Mouse (Mus musculus) heart, embryonic 10.5 days (tissue): ENCODE results near the gene Map7. TPM values are rescaled to one million over a fixed set of nuclear protein-coding genes. Genes with fewer than 3 reads are reported as not detected.

Experiments
- DNase-seq: peaks from one replicate; pipeline ENCODE4 v3.0.0-alpha.2; 2017; ENCODE audit warnings: low spot score
- H3K27ac ChIP-seq: fragments of 300-500 bp; sonication (generic); 2 replicates; pipeline ENCODE4 v1.5.1; 2016; ENCODE audit warnings: mild to moderate bottlenecking
- H3K27me3 ChIP-seq: fragments of 300-500 bp; sonication (generic); 2 replicates; pipeline ENCODE4 v1.6.1; 2016; ENCODE audit warnings: mild to moderate bottlenecking; ENCODE audit not compliant: poor library complexity, insufficient read depth, severe bottlenecking
- H3K36me3 ChIP-seq: fragments of 300-500 bp; sonication (generic); 2 replicates; pipeline ENCODE4 v1.6.1; 2016; ENCODE audit warnings: mild to moderate bottlenecking, moderate library complexity
- H3K4me1 ChIP-seq: fragments of 300-500 bp; sonication (generic); 2 replicates; pipeline ENCODE4 v1.6.1; 2016; ENCODE audit warnings: mild to moderate bottlenecking
- H3K4me3 ChIP-seq: fragments of 300-500 bp; sonication (generic); 2 replicates; pipeline ENCODE4 v1.5.1; 2016; ENCODE audit warnings: mild to moderate bottlenecking, moderate library complexity
- H3K9me3 ChIP-seq: fragments of 300-500 bp; sonication (generic); 2 replicates; pipeline ENCODE4 v1.6.1; 2016; ENCODE audit warnings: mild to moderate bottlenecking, moderate library complexity
- WGBS: fragments of 180-500 bp; shearing (Covaris S2); methylation state at CpG from one replicate; pipeline ENCODE4 v1.1.7; 2016; 5-methylcytosine and 5-hydroxymethylcytosine counted together
- polyA plus RNA-seq: library from polyadenylated mRNA; unstranded; fragments of >200 nt; fragmentation: Nextera tagmentation; extraction: Ambion mirVana; gene quantifications from 2 replicates; pipeline ENCODE4 v1.2.1, GENCODE M21; 2016

Map7 gene
- polyA plus RNA-seq, 1 experiment from 2014 or later: 3.8 TPM

DNA sequence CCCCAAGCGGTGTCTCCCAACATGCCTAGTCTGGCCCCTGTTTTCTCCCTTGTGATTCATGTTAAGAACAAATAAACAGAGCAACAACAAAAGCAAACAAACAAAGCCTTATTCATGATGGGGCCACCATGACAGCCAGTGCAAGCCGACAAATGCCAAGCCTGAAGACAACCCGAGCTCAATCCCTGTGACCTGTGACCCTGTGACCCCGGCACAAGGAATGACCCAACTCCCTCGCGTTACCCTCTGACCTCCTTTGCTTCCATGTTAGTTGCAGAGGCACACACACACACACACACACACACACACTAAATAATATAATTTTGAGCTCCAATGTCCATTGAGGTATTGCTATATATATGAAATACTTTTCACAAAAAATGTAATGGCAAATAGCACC lies 139.1 kb downstream of the Map7 start:
- Histone ChIP-seq H3K27ac (no peak overlapping the region), H3K9me3 (no peaks in the 10 kb centered on the region), H3K36me3 (no peaks in the 10 kb centered on the region), H3K4me1 (peaks cover 29% of the 10 kb centered on the region), H3K4me3 (no peak overlapping the region), H3K27me3 (no peaks in the 10 kb centered on the region)
- no peak for DNase-seq
- WGBS: 73% methylated on average over 6 of the region's 6 CpGs

GRCm38 (mm10) chr10:20290467-20290883 lies 142.2 kb downstream of the Map7 start:
- DNase-seq: peak; percentile 90
- Histone ChIP-seq H3K9me3 (no peaks in the 10 kb centered on the region), H3K4me3 (peak overlapping the region; percentile 45), H3K27me3 (no peaks in the 10 kb centered on the region), H3K27ac (peak overlapping the region; percentile 72; the same call in 1 of the 2 replicates), H3K36me3 (no peaks in the 10 kb centered on the region), H3K4me1 (peaks cover 19% of the 10 kb centered on the region)
- 20% methylated on average over 11 of the region's 11 CpGs for WGBS

DNA sequence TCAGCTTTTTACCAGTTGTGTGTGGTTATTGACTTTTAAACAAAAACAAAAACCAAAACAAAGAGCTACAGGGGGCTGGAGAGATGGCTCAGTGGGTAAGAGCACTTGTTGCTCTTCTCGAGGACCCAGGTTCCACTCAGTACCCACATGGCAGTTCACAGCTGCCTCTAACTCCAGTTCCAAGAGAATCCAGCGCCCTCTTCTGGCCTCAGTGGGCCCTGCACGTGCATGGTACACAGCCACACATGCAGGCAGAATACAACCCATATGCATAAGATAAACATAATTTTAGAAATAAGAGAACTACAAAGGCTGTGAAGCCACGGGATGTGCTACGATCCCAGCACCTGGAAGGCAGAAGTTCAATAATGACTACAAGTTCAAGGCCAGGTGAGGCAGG lies 147.7 kb downstream of the Map7 start:
- 74% methylated on average over 5 of the region's 5 CpGs for WGBS
- H3K27me3 ChIP-seq: no peaks in the 10 kb centered on the region
- H3K36me3 ChIP-seq: no peaks in the 10 kb centered on the region
- no peaks in the 10 kb centered on the region for H3K9me3 ChIP-seq
- H3K27ac ChIP-seq: no peak overlapping the region
- DNase-seq: no peak
- H3K4me3 ChIP-seq: no peak overlapping the region
- H3K4me1 ChIP-seq: peaks cover 4% of the 10 kb centered on the region

- 29% methylated on average over 3 of the region's 3 CpGs for WGBS
Observed at GRCm38 (mm10) chr10:20298152-20298920, 150.1 kb downstream of the Map7 start.

GRCm38 (mm10) chr10:20299114-20299513 lies 150.8 kb downstream of the Map7 start:
- no peaks in the 10 kb centered on the region for H3K36me3 ChIP-seq
- H3K27ac ChIP-seq: peak overlapping the region; percentile 88
- peaks cover 4% of the 10 kb centered on the region for H3K4me1 ChIP-seq
- no peak overlapping the region for H3K4me3 ChIP-seq
- H3K27me3 ChIP-seq: no peaks in the 10 kb centered on the region
- DNase-seq: no peak
- no peaks in the 10 kb centered on the region for H3K9me3 ChIP-seq
- WGBS: 77% methylated on average over 5 of the region's 5 CpGs

More at GRCm38 (mm10) chr10:20298152-20298920, 150.1 kb downstream of the Map7 start:
- no peaks in the 10 kb centered on the region for H3K36me3 ChIP-seq
- H3K9me3 ChIP-seq: no peaks in the 10 kb centered on the region
- no peak for DNase-seq
- peaks cover 4% of the 10 kb centered on the region for H3K4me1 ChIP-seq
- H3K27me3 ChIP-seq: no peaks in the 10 kb centered on the region
- peak overlapping the region; percentile 88 for H3K27ac ChIP-seq
- no peak overlapping the region for H3K4me3 ChIP-seq

DNA sequence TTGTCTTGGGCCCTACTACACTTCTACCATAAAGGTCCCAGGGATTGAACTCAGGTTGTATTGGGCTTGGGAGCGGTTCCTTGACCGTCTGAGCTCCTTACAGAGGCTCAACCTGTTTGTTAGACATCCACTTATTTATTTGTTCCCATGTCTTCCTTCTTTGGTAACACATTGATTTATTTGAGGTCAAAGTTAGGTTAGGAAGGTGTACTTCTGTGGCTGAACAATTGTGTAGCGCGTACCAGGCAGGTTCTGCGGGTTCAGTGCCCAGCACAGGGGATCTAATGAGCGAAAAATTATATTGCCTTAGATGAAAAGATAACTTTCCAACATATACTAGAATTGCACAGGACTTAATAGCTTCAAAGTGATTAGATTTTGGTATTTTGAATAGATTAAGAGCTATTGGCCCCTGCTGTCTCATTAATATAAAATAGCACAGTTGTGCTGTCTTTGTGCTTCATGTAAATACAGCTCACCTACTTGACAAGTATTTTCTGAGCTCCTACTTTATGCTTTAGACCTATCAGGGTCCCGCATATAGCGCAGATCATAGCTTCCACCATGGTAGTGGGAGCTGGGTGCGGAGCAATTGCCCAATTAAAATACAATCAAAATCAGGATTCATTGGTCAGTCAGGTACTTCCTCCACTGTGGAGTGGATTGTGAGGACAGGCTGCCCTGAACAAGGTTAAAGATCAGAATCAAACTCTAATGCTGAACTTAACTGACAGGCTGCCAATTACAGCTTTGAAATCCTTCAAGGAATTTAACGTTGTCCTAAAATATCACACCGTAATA lies 162.9 kb downstream of the Map7 start:
- no peak for DNase-seq
- Histone ChIP-seq H3K27me3 (no peaks in the 10 kb centered on the region), H3K27ac (peak overlapping the region; percentile 99), H3K36me3 (0 out of 2 replicates have a peak, but pooled peaks cover 5% of the 10 kb centered on the region), H3K4me1 (peaks cover 14% of the 10 kb centered on the region), H3K9me3 (no peaks in the 10 kb centered on the region), H3K4me3 (peak overlapping the region; percentile 89)
- WGBS: 50% methylated on average over 11 of the region's 11 CpGs

DNA sequence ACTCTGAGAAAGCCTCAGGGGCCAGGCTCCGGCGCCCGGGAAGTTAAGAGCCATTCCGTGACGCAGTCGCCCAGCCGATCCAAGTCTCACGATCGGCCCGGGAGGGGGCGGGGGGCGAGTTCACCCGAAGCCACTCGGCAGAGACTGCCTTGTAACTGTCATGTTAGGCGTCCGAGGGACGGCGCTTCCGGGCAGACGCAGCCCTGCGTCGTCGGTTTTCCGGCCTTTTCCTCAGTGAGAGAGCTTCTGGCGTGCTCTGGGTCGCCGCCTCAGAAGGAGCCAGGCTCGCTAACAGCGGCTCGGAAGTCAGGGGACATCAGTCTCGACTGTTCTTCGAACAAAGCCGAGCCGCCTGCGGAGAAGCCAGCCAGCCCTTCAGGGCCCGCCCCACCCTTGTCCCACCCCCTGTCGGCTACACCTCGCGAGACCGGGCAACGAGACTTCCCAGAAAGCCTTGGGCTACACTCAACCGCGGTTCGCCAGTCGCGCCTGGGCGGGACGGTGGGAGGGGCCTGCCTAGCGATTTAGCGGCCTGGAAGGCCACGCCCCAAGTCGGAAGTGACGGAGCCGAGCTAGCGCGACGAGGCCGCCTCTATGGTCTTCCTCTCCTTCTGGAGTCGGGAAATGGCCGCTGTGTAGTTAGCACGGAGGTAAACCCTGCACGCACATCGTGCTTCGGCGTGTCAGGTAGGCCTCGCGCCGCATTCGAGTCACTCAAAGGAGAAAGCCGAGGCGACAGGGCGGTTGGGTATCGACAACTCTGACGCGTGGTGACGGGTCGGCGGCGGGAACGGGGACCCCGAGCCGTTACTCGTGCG lies 163.9 kb downstream of the Map7 start, which contains the start of gene Bclaf1:
TSS of gene Bclaf1 (plus strand) at position 552 of the 818 bp plus-strand sequence.
- H3K9me3 ChIP-seq: no peaks in the 10 kb centered on the region
- peak; percentile 100 for DNase-seq
- 0 out of 2 replicates have a peak, but pooled peaks cover 5% of the 10 kb centered on the region for H3K36me3 ChIP-seq
- peaks cover 14% of the 10 kb centered on the region for H3K4me1 ChIP-seq
- peak within 1 kb of the TSS; percentile 89 for H3K4me3 ChIP-seq
- WGBS: under 1% methylated on average over 84 of the region's 84 CpGs
- H3K27me3 ChIP-seq: no peaks in the 10 kb centered on the region
- H3K27ac ChIP-seq: peak within 1 kb of the TSS; percentile 99

DNA sequence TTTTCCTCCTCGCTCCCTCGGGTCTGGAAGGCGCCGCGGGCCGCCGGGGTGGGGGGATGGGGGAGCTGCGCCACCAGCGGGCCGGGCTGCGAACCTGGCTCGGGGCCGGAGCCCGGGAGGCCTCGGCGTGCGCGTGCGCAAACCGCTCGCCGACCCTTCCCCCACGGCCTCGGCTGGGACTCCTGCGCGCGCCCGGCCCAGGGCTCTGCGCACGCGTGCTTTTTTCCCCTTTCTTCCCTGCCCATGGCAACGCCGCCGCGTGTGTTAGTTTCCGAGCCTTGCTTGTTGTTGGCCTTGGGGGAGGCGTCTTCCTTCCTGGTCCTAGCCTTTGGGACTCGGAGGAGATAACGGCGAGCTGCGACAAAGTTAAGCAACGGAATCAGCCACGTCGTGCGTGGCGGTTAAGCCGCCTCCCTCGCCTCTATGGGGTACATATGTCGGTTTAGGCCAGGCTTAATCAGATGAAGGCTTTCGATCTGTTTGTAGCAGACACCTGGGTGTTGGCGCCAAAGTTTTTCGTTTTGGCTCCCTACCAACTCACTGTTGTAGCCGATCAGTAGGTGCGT lies 164.5 kb downstream of the Map7 start:
- Histone ChIP-seq H3K27ac (peak overlapping the region; percentile 99), H3K4me3 (peak overlapping the region; percentile 89), H3K4me1 (peaks cover 19% of the 10 kb centered on the region), H3K9me3 (no peaks in the 10 kb centered on the region), H3K36me3 (peaks cover 7% of the 10 kb centered on the region; the same call in 1 of the 2 replicates), H3K27me3 (no peaks in the 10 kb centered on the region)
- DNase-seq: peak; percentile 93
- under 1% methylated on average over 54 of the region's 54 CpGs for WGBS

- H3K27me3 ChIP-seq: no peaks in the 10 kb centered on the region
- peak overlapping the region; percentile 89 for H3K4me3 ChIP-seq
- 36% methylated on average over 13 of the region's 13 CpGs for WGBS
- DNase-seq: no peak
- H3K9me3 ChIP-seq: no peaks in the 10 kb centered on the region
- H3K4me1 ChIP-seq: peaks cover 19% of the 10 kb centered on the region
- H3K27ac ChIP-seq: peak overlapping the region; percentile 99; the same call in 1 of the 2 replicates
- peaks cover 11% of the 10 kb centered on the region for H3K36me3 ChIP-seq
Observed at GRCm38 (mm10) chr10:20313447-20313846, 165.2 kb downstream of the Map7 start.

DNA sequence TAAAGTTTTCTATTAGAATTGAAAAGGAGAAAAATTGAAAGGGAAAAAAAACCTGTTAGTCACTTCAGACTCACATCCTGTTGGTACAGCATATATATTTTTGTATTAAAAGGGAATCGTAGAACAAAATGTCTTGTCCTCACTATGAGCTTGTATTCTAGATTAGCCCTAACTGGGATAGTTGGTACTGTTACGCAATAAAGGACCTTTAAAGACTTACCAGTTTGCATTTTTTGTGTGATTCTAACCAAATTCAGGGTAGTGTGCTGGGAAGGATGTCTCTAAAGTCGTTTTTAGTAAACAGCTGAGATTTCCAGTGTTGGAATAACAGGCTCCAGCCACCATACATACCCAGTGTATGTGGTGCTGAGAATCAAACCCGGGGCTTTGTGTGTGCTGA lies 165.7 kb downstream of the Map7 start:
- no peaks in the 10 kb centered on the region for H3K27me3 ChIP-seq
- H3K4me3 ChIP-seq: peak overlapping the region; percentile 89
- H3K36me3 ChIP-seq: peaks cover 16% of the 10 kb centered on the region
- no peak overlapping the region for H3K27ac ChIP-seq
- H3K9me3 ChIP-seq: no peaks in the 10 kb centered on the region
- peaks cover 19% of the 10 kb centered on the region for H3K4me1 ChIP-seq
- 80% methylated on average over 4 of the region's 4 CpGs for WGBS
- DNase-seq: no peak

GRCm38 (mm10) chr10:20314797-20315196 lies 166.5 kb downstream of the Map7 start:
- H3K27ac ChIP-seq: no peak overlapping the region

DNA sequence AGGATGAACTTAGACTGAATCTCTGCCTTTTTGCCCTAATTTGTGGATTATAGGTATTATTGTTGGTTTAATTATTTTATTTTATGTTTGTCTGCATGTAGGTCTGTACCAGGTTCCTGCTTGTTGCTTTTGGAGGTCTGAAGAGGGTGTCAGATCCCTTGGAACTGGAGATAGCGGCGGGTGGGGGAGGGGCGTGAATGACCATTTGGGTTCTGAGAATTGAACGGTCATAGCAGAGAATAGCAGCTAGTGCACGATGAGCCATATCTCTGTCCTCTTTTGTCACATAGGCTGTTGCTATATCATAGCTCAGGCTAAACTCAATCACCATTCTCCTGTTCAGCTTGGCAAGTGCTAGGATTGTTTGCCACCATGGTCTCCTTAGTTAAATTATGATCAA lies 169.2 kb downstream of the Map7 start:
- no peaks in the 10 kb centered on the region for H3K9me3 ChIP-seq
- peak; percentile 86 for DNase-seq
- no peak overlapping the region for H3K27ac ChIP-seq
- no peak overlapping the region for H3K4me3 ChIP-seq
- H3K36me3 ChIP-seq: peaks cover 43% of the 10 kb centered on the region
- H3K4me1 ChIP-seq: peaks cover 10% of the 10 kb centered on the region; the same call in 1 of the 2 replicates
- no peaks in the 10 kb centered on the region for H3K27me3 ChIP-seq
- 39% methylated on average over 5 of the region's 5 CpGs for WGBS

More at GRCm38 (mm10) chr10:20314797-20315196, 166.5 kb downstream of the Map7 start:
- Histone ChIP-seq H3K27me3 (no peaks in the 10 kb centered on the region), H3K4me3 (no peak overlapping the region), H3K9me3 (no peaks in the 10 kb centered on the region), H3K4me1 (peaks cover 19% of the 10 kb centered on the region), H3K36me3 (peaks cover 22% of the 10 kb centered on the region)
- no peak for DNase-seq
- 43% methylated on average over 2 of the region's 2 CpGs for WGBS
